Mouse (Mus musculus) kidney, adult 2 months (tissue): Measurements from ENCODE around the gene Vps4b.

ENCODE experiments used
- CTCF ChIP-seq: fragments of 200-500 bp; conservative IDR thresholded peaks from 2 replicates; pipeline ENCODE4 v1.5.1; 2011; ENCODE audit warnings: low read depth, mild to moderate bottlenecking, control low read depth, low read length, moderate library complexity, mixed read lengths; ENCODE audit not compliant: insufficient read depth, insufficient read length
- POLR2A ChIP-seq: fragments of 200-500 bp; IDR thresholded peaks from one replicate; pipeline ENCODE4 v1.6.1; 2011; ENCODE audit warnings: low read depth, low read length, control low read depth

GRCm38 (mm10) chr1:106740735-106741134 is 55.8 kb downstream of the Vps4b start:
- TF ChIP-seq POLR2A (no peak), CTCF (no peak)
